Mouse (Mus musculus) ES-Bruce4 (cell line): ENCODE measurements around the gene Olfr1378. TPM values are rescaled to one million over a fixed set of nuclear protein-coding genes. Genes with fewer than 3 reads are reported as not detected.

Experiments
- H3K27ac ChIP-seq: 2 replicates; pipeline ENCODE4 v1.5.1; 2012; ENCODE audit warnings: low read length, inconsistent platforms; ENCODE audit not compliant: insufficient read depth
- H3K27me3 ChIP-seq: 2 replicates; pipeline ENCODE4 v1.6.1; 2012; ENCODE audit warnings: mild to moderate bottlenecking, low read length, inconsistent platforms; ENCODE audit not compliant: control insufficient read depth, poor library complexity, insufficient read depth, severe bottlenecking
- H3K36me3 ChIP-seq: 2 replicates; pipeline ENCODE4 v1.6.1; 2012; ENCODE audit warnings: inconsistent platforms, mild to moderate bottlenecking, low read length, moderate library complexity; ENCODE audit not compliant: control insufficient read depth, poor library complexity, insufficient read depth, severe bottlenecking
- H3K4me1 ChIP-seq: one replicate; pipeline ENCODE4 v1.8.1; 2011; ENCODE audit warnings: low read length; ENCODE audit not compliant: control insufficient read depth, insufficient read depth
- H3K4me3 ChIP-seq: 2 replicates; pipeline ENCODE4 v1.5.1; 2011; ENCODE audit warnings: low read depth, mild to moderate bottlenecking, low read length
- H3K9ac ChIP-seq: 2 replicates; pipeline ENCODE4 v1.6.1; 2012; ENCODE audit warnings: low read depth, mild to moderate bottlenecking, inconsistent platforms; ENCODE audit not compliant: poor library complexity, severe bottlenecking
- H3K9me3 ChIP-seq: replicated peaks from 2 replicates; pipeline ENCODE4 v1.6.1; 2012; ENCODE audit warnings: mild to moderate bottlenecking, low read length, inconsistent platforms; ENCODE audit not compliant: control insufficient read depth, poor library complexity, insufficient read depth, severe bottlenecking
- CTCF ChIP-seq: IDR thresholded peaks from one replicate; pipeline ENCODE4 v1.8.1; 2011; ENCODE audit warnings: low read depth, low read length
- EP300 ChIP-seq: IDR thresholded peaks from 2 replicates; pipeline ENCODE4 v1.6.1; 2011; ENCODE audit warnings: low read depth, low read length; ENCODE audit not compliant: insufficient read depth
- POLR2A ChIP-seq: IDR thresholded peaks from one replicate; pipeline ENCODE4 v1.8.1; 2011; ENCODE audit warnings: low read length; ENCODE audit not compliant: insufficient read depth
- polyA plus RNA-seq: library from polyadenylated mRNA; stranded (reverse); fragments of >200 nt; gene quantifications from 2 replicates; pipeline ENCODE4 v1.2.4, GENCODE M21; 2011; ENCODE audit warnings: low read depth; ENCODE audit not compliant: missing spikeins, insufficient read depth, insufficient read length

Gene Olfr1378
- polyA plus RNA-seq, 1 experiment, result not detected

DNA sequence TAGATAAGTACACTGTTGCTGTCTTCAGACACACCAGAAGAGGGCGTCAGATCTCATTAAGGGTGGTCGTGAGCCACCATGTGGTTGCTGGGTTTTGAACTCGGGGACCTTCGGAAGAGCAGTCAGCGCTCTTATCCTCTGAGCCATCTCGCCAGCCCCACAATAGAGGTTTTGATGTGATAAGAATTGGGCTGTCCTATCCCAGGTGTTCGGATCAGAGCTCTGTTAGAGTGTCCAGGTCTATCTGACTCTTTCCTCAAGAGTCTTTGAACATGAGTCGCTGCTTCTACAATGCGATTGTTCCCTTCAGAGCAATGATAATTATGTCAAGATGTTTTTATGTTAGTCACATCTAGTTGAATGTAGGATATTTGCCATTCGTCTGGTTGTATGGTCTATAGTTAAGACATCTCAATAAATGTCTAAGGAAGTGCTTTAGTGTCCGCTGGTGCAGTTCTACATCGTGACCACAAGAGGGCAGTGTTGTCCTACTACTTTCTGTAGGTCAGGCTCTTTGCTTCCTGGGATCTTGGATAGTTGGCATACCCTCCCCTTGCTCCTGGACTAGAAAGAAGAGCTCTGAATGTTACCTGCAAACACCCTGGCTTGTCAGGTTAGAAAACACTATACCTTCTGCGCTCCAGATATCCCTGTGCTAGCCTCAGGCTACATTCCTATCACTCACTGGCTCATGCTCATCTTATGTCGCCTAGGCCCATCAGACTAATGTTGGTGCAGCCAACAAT, 26.5 kb upstream of the Olfr1378 start:
- Histone ChIP-seq H3K4me3 (no peak overlapping the region), H3K4me1 (no peaks in the 10 kb centered on the region), H3K9me3 (no peaks in the 10 kb centered on the region), H3K27me3 (0 out of 2 replicates have a peak, but pooled peaks cover 2% of the 10 kb centered on the region), H3K27ac (no peak overlapping the region), H3K9ac (no peak overlapping the region), H3K36me3 (no peaks in the 10 kb centered on the region)
- TF ChIP-seq POLR2A, result no peak
- TF ChIP-seq CTCF, result peak; percentile 35

DNA sequence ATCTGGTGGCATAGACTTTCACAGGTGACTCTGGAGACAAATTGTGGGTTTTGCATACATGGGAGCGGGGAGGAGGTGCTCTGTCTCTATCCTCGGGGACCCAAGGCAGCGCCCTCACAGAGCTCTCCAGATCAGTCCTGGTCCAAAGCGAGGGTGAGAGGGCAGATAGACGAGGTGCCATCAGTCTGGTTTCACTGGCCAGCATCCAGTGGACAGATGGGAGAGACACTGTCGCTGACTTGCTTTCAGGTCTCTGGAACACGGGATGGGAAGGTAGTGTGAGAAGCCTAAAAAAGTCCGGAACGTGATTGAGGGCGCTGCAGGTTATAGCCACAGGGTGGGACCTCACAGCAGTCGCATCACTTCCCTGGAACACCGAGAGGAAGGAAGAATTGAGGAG, 23.9 kb upstream of the Olfr1378 start:
- Histone ChIP-seq H3K4me1 (no peaks in the 10 kb centered on the region), H3K36me3 (no peaks in the 10 kb centered on the region), H3K27ac (no peak overlapping the region), H3K9ac (no peak overlapping the region), H3K4me3 (no peak overlapping the region), H3K9me3 (no peaks in the 10 kb centered on the region), H3K27me3 (0 out of 2 replicates have a peak, but pooled peaks cover 2% of the 10 kb centered on the region)
- TF ChIP-seq EP300, result no peak

DNA sequence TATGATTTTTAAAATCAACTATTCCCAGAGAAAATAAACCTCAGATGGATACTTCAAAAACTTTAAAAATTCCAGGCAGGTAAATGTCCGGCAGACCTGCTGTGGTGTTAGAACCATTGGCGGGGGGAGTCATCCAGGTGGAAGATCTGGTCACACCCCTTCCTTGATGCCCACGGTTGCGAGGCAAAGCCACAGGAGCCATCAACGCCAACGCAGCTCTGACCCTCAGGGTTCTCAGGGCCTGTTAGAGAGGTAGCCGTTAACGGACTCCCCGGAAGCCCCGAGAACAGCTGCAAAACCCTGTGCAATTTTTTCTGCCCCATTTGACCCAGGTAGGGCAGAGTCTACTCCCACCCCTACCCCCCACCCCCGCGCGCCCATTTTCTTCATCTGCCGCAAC, 22.8 kb upstream of the Olfr1378 start, which contains the start of gene 4933414I15Rik:
4933414I15Rik (minus strand) TSS at position 260 of the 400 bp plus-strand sequence.
- H3K9ac ChIP-seq, result no peak within 1 kb of the TSS
- H3K4me3 ChIP-seq, result no peak within 1 kb of the TSS
- H3K36me3 ChIP-seq, result no peaks in the 10 kb centered on the region
- H3K9me3 ChIP-seq, result no peaks in the 10 kb centered on the region
- H3K27me3 ChIP-seq, result 0 out of 2 replicates have a peak, but pooled peaks cover 2% of the 10 kb centered on the region
- no peaks in the 10 kb centered on the region for H3K4me1 ChIP-seq
- no peak for TF ChIP-seq EP300
- no peak for TF ChIP-seq POLR2A
- no peak for TF ChIP-seq CTCF
- no peak within 1 kb of the TSS for H3K27ac ChIP-seq

DNA sequence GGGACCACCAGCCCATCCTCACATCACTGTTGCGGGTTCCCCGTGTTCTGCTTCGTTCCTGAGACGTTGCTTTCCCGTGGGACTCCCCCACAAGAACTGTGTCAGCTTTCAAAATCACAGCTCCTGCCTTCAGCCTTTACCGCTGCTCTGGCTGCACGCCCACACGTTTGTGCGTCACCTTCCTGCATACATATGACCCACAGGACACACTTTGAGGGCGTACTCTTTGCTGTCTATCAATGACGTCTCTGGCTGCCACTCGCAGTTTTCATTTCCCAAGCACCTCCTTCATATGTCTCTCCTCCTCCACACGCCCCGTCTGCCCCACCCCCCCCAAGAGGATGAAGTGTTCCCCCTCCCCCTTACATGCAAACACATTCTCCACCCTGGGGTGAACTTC, 14.0 kb upstream of the Olfr1378 start:
- no peaks in the 10 kb centered on the region for H3K9me3 ChIP-seq
- TF ChIP-seq EP300, result no peak
- TF ChIP-seq CTCF, result no peak
- TF ChIP-seq POLR2A, result no peak
- H3K4me1 ChIP-seq, result no peaks in the 10 kb centered on the region

DNA sequence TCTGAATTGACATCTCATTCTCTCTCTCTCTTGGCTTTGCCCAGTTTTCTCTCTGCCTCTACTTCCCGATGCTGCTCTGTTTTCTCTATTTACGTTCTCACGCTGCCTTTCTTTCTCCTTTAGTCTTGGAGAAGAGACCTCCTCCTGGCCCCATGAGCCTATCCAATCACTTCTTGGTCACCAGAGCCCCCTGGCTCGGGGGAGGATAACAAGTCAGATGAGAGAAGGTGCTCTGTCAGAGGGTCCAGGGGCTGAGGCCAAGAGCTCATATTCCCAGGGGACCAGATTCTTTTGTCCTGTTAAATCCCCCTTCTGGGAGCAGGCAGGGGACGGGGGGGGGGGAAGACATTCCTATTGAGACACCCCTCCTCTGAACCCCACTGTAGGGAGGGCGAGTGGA, 12.7 kb upstream of the Olfr1378 start, which contains the start of gene Prop1:
Prop1 (minus strand) TSS at position 101 of the 400 bp plus-strand sequence.
- H3K27ac ChIP-seq, result no peak within 1 kb of the TSS
- no peak within 1 kb of the TSS for H3K9ac ChIP-seq
- no peaks in the 10 kb centered on the region for H3K27me3 ChIP-seq
- TF ChIP-seq POLR2A, result no peak
- TF ChIP-seq CTCF, result no peak
- no peak for TF ChIP-seq EP300
- no peak within 1 kb of the TSS for H3K4me3 ChIP-seq
- no peaks in the 10 kb centered on the region for H3K9me3 ChIP-seq
- H3K36me3 ChIP-seq, result no peaks in the 10 kb centered on the region
- no peaks in the 10 kb centered on the region for H3K4me1 ChIP-seq

More for the DNA sequence above, 14.0 kb upstream of the Olfr1378 start:
- no peaks in the 10 kb centered on the region for H3K27me3 ChIP-seq
- no peak overlapping the region for H3K27ac ChIP-seq
- H3K4me3 ChIP-seq, result no peak overlapping the region
- H3K9ac ChIP-seq, result no peak overlapping the region
- no peaks in the 10 kb centered on the region for H3K36me3 ChIP-seq

DNA sequence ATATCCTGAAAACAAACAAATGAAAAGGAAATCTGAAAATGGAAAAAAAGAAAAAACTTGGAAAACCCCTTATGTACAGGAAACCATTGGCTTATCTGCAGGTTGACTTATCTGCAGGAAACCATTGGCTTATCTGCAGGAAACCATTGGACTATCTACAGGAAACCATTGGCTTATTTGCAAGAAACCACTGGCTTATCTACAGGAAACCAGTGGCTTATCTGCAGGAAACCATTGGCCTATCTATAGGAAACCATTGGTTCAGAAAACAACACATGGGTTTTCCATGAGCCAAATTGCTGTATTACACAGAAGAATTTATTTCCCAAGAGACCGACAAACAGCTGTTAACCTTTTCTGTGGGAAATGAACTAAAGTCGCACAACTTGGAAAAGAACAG, 1.4 kb upstream of the Olfr1378 start:
- TF ChIP-seq EP300 (no peak), CTCF (no peak), POLR2A (no peak)

More for the DNA sequence above, 1.4 kb upstream of the Olfr1378 start:
- Histone ChIP-seq H3K9ac (no peak overlapping the region), H3K9me3 (no peaks in the 10 kb centered on the region), H3K36me3 (no peaks in the 10 kb centered on the region), H3K4me1 (no peaks in the 10 kb centered on the region), H3K27ac (no peak overlapping the region), H3K4me3 (no peak overlapping the region), H3K27me3 (no peaks in the 10 kb centered on the region)
